Mouse (Mus musculus) embryonic facial prominence, embryonic 10.5 days (tissue): ENCODE results near the gene Ncoa7. TPM values are rescaled to one million over a fixed set of nuclear protein-coding genes. Genes with fewer than 3 reads are reported as not detected.

Experiments used
- DNase-seq: peaks from one replicate; pipeline ENCODE4 v3.0.0-alpha.2; 2017; ENCODE audit warnings: low spot score
- H3K27ac ChIP-seq: fragments of 300-500 bp; sonication (generic); replicated peaks from 2 replicates; pipeline ENCODE4 v1.5.1; 2016; ENCODE audit warnings: mild to moderate bottlenecking
- H3K27me3 ChIP-seq: fragments of 300-500 bp; sonication (generic); replicated peaks from 2 replicates; pipeline ENCODE4 v1.6.1; 2016; ENCODE audit warnings: low read depth, mild to moderate bottlenecking; ENCODE audit not compliant: poor library complexity, severe bottlenecking
- H3K36me3 ChIP-seq: fragments of 300-500 bp; sonication (generic); replicated peaks from 2 replicates; pipeline ENCODE4 v1.6.1; 2016; ENCODE audit warnings: mild to moderate bottlenecking, moderate library complexity
- H3K4me1 ChIP-seq: fragments of 300-500 bp; sonication (generic); 2 replicates; pipeline ENCODE4 v1.6.1; 2016
- H3K4me3 ChIP-seq: fragments of 300-500 bp; sonication (generic); 2 replicates; pipeline ENCODE4 v1.5.1; 2016; ENCODE audit warnings: mild to moderate bottlenecking, moderate library complexity
- H3K9me3 ChIP-seq: fragments of 300-500 bp; sonication (generic); 2 replicates; pipeline ENCODE4 v1.6.1; 2016; ENCODE audit warnings: mild to moderate bottlenecking
- WGBS: fragments of 180-500 bp; shearing (Covaris S2); methylation state at CpG from one replicate; pipeline ENCODE4 v1.1.7; 2016; 5-methylcytosine and 5-hydroxymethylcytosine counted together
- polyA plus RNA-seq: library from polyadenylated mRNA; unstranded; fragments of >200 nt; fragmentation: Nextera tagmentation; extraction: Ambion mirVana; gene quantifications from 2 replicates; pipeline ENCODE4 v1.2.1, GENCODE M21; 2016

The Ncoa7 gene
- polyA plus RNA-seq, 1 experiment from 2014 or later, result 8.8 TPM

GRCm38 (mm10) chr10:30624161-30625019, 178.7 kb downstream of the Ncoa7 start:
- no peak for DNase-seq
- no peak overlapping the region for H3K4me3 ChIP-seq
- H3K4me1 ChIP-seq, result no peaks in the 10 kb centered on the region
- no peaks in the 10 kb centered on the region for H3K9me3 ChIP-seq
- no peaks in the 10 kb centered on the region for H3K27me3 ChIP-seq
- no peak overlapping the region for H3K27ac ChIP-seq
- 77% methylated on average over 5 of the region's 5 CpGs for WGBS
- H3K36me3 ChIP-seq, result no peaks in the 10 kb centered on the region

GRCm38 (mm10) chr10:30622928-30623327, 180.2 kb downstream of the Ncoa7 start:
- Histone ChIP-seq H3K4me1 (no peaks in the 10 kb centered on the region; the same call in 1 of the 2 replicates), H3K27ac (no peak overlapping the region), H3K27me3 (no peaks in the 10 kb centered on the region), H3K9me3 (no peaks in the 10 kb centered on the region), H3K4me3 (no peak overlapping the region), H3K36me3 (no peaks in the 10 kb centered on the region)
- DNase-seq, result no peak

GRCm38 (mm10) chr10:30618918-30619210, 184.3 kb downstream of the Ncoa7 start:
- Histone ChIP-seq H3K27me3 (no peaks in the 10 kb centered on the region), H3K27ac (peak overlapping the region; percentile 94; the same call in 1 of the 2 replicates), H3K36me3 (no peaks in the 10 kb centered on the region), H3K9me3 (no peaks in the 10 kb centered on the region), H3K4me1 (peaks cover 8% of the 10 kb centered on the region), H3K4me3 (peak overlapping the region; percentile 78)
- DNase-seq, result no peak
- WGBS, result 44% methylated on average over 3 of the region's 3 CpGs

GRCm38 (mm10) chr10:30618091-30618917, 184.8 kb downstream of the Ncoa7 start:
- H3K9me3 ChIP-seq, result no peaks in the 10 kb centered on the region
- WGBS, result under 1% methylated on average over 49 of the region's 49 CpGs

GRCm38 (mm10) chr10:30613039-30613438, 190.1 kb downstream of the Ncoa7 start:
- 87% methylated on average over 4 of the region's 4 CpGs for WGBS

More at GRCm38 (mm10) chr10:30618091-30618917, 184.8 kb downstream of the Ncoa7 start:
- H3K27ac ChIP-seq, result peak overlapping the region; percentile 94
- H3K36me3 ChIP-seq, result no peaks in the 10 kb centered on the region
- peak overlapping the region; percentile 78 for H3K4me3 ChIP-seq
- no peaks in the 10 kb centered on the region for H3K27me3 ChIP-seq
- DNase-seq, result peak; percentile 97
- H3K4me1 ChIP-seq, result peaks cover 8% of the 10 kb centered on the region

GRCm38 (mm10) chr10:30609614-30610013, 193.5 kb downstream of the Ncoa7 start:
- Histone ChIP-seq H3K36me3 (no peaks in the 10 kb centered on the region; the same call in 1 of the 2 replicates), H3K9me3 (no peaks in the 10 kb centered on the region), H3K27ac (no peak overlapping the region), H3K4me1 (no peaks in the 10 kb centered on the region), H3K27me3 (no peaks in the 10 kb centered on the region), H3K4me3 (no peak overlapping the region)
- no peak for DNase-seq

More at GRCm38 (mm10) chr10:30613039-30613438, 190.1 kb downstream of the Ncoa7 start:
- Histone ChIP-seq H3K27ac (no peak overlapping the region), H3K36me3 (no peaks in the 10 kb centered on the region), H3K9me3 (no peaks in the 10 kb centered on the region), H3K27me3 (no peaks in the 10 kb centered on the region), H3K4me3 (no peak overlapping the region), H3K4me1 (peaks cover 8% of the 10 kb centered on the region)
- no peak for DNase-seq

- WGBS, result 69% methylated on average over 2 of the region's 2 CpGs
- Histone ChIP-seq H3K36me3 (no peaks in the 10 kb centered on the region; the same call in 1 of the 2 replicates), H3K9me3 (no peaks in the 10 kb centered on the region), H3K27ac (no peak overlapping the region), H3K4me3 (no peak overlapping the region), H3K27me3 (no peaks in the 10 kb centered on the region), H3K4me1 (no peaks in the 10 kb centered on the region)
- no peak for DNase-seq
Observed at GRCm38 (mm10) chr10:30608109-30608508, 195.0 kb downstream of the Ncoa7 start.

- under 1% methylated on average over 28 of the region's 28 CpGs for WGBS
- peaks cover 23% of the 10 kb centered on the region for H3K36me3 ChIP-seq
- no peaks in the 10 kb centered on the region for H3K27me3 ChIP-seq
- no peaks in the 10 kb centered on the region for H3K9me3 ChIP-seq
- peak; percentile 94 for DNase-seq
- H3K27ac ChIP-seq, result peak within 1 kb of the TSS; percentile 95
- H3K4me3 ChIP-seq, result peak within 1 kb of the TSS; percentile 88
- peaks cover 12% of the 10 kb centered on the region for H3K4me1 ChIP-seq
Observed at GRCm38 (mm10) chr10:30600542-30600966, 202.6 kb downstream of the Ncoa7 start, which contains the start of gene Trmt11. TSS of gene Trmt11 (minus strand) at chr10:30600749.

GRCm38 (mm10) chr10:30600094-30600534, 203.0 kb downstream of the Ncoa7 start:
- Histone ChIP-seq H3K27ac (peak overlapping the region; percentile 95), H3K36me3 (peaks cover 27% of the 10 kb centered on the region), H3K27me3 (no peaks in the 10 kb centered on the region), H3K4me1 (peaks cover 12% of the 10 kb centered on the region), H3K4me3 (peak overlapping the region; percentile 88), H3K9me3 (no peaks in the 10 kb centered on the region)
- under 1% methylated on average over 27 of the region's 27 CpGs for WGBS
- no peak for DNase-seq

- no peaks in the 10 kb centered on the region for H3K27me3 ChIP-seq
Observed at GRCm38 (mm10) chr10:30587037-30587436, 216.1 kb downstream of the Ncoa7 start.

GRCm38 (mm10) chr10:30585691-30586090, 217.4 kb downstream of the Ncoa7 start:
- no peak for DNase-seq
- H3K9me3 ChIP-seq, result no peaks in the 10 kb centered on the region
- no peaks in the 10 kb centered on the region for H3K27me3 ChIP-seq
- H3K36me3 ChIP-seq, result peaks cover 82% of the 10 kb centered on the region
- no peak overlapping the region for H3K27ac ChIP-seq
- WGBS, result 88% methylated on average over 1 of the region's 1 CpGs
- H3K4me1 ChIP-seq, result no peaks in the 10 kb centered on the region
- H3K4me3 ChIP-seq, result no peak overlapping the region

More at GRCm38 (mm10) chr10:30587037-30587436, 216.1 kb downstream of the Ncoa7 start:
- H3K4me1 ChIP-seq, result no peaks in the 10 kb centered on the region
- H3K9me3 ChIP-seq, result no peaks in the 10 kb centered on the region
- peaks cover 81% of the 10 kb centered on the region for H3K36me3 ChIP-seq
- 80% methylated on average over 5 of the region's 5 CpGs for WGBS
- H3K4me3 ChIP-seq, result no peak overlapping the region
- no peak overlapping the region for H3K27ac ChIP-seq
- no peak for DNase-seq
